Mouse (Mus musculus) spleen, postnatal 4 days (tissue): ENCODE data around the gene Chd2.
"Not testable (repeated sequence)": the region's sequence is repeated elsewhere in the genome, so short reads cannot be mapped to it uniquely, and the experiment has no call there.

Experiments used
- DNase-seq, 2 experiments: peaks; one replicate each; pipeline ENCODE4 v3.0.0; 2022; ENCODE audit warnings: low spot score in 2 of 2

Gene Chd2

DNA sequence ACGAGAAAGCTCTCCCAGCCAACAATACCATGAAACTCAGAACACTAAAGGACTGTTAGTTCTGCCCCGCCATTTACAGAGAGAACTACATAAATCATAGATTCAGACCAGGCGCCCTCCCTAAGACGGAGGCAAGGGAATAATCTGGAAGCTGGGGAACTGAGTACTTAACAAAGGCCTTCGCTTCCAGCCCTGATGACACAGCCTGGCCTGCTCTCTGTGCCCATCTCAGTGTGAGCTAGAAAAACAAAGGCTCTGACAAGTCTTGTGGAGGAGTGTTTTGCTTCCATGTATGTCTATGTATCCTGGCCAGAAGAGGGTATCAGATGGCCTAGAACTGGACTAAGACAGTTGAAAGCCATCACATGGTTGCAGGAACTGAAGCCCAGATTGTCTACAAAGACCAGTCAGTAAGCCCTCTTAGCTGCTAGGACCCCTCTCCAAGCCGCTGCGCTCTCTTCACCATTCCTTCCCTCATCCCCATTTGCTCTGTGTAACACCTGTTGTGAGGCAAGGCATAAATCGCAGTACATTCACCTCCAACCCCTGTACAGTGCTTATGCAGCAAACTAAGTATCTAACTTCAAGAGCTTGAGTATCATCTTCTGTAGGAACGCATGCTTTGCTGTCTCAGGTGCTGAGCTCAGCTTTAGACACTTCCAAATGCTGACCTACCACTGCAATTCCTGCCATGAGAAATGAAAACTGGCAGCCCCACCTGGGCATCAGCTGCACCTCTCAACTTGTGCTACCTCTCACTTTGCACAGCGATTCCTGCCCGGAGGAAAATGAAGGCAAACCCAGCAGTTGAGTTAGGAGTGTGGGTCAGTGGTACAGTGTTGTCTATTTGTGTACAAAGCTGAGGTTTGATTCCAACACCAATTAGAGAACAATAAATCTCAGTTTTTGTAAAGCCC is 20.1 kb downstream of the Chd2 start:
- peak in 1 of 2 experiments; percentile 49 for DNase-seq

- no peak for DNase-seq
Measured at GRCm38 (mm10) chr7:73520231-73520630, 21.4 kb downstream of the Chd2 start.

DNA sequence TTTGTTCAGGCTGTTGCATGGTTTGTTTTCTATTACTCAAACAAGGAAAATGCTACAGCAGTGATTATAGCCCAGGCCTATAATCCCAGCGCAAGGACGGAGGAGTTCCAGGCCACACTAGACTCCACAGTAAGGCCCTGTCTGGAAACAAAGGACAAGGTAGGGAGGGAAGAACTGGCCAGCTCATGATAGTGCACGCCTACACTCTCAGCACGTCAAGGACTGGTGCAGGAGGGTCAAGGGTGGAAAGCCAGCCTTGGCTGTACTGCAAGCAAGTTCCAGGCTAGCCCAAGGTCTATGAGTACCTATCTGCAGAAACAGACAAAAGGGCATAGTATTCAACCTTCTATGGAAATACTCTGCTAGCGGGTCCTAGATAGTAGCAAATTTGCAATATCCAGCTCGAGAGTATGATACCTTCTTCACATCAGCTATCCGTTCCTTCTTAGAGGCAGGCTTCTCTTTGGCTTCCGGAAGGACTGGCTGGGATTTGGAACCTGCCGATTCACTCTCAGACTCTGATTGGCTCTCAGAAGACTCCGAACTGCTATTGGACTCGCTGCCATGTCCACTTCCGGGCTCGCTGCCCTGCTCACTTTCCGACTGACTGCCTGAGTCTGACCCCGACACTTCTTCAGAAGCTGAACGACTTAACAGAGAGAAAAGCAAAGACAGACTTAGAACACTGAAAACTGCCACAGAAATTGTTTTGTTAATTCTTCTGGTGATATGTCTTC is 22.4 kb downstream of the Chd2 start:
- no peak for DNase-seq

GRCm38 (mm10) chr7:73518373-73518980 is 23.2 kb downstream of the Chd2 start:
- DNase-seq: not testable (repeated sequence)

- peak in 1 of 2 experiments; percentile 29 for DNase-seq
Measured at GRCm38 (mm10) chr7:73517432-73518054, 24.1 kb downstream of the Chd2 start.

DNA sequence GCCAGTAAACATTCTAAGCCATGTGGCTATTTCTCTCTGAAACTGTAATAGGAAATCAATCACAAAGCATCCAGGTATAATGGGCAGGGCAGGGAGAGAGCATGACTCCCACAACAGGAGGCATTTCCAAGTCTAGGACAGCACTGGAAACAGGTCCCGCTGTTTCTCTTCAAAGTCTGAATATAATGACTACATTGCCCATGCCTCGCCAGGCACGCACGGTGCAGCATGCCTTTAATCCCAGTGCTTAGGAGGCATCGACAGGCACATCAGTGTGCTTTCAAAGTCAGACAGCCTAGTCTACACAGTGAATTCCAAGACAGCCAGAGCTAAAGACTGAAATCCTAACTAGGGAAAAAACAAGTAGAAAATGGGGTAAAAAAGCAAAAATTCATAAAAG is 24.8 kb downstream of the Chd2 start:
- no peak for DNase-seq

DNA sequence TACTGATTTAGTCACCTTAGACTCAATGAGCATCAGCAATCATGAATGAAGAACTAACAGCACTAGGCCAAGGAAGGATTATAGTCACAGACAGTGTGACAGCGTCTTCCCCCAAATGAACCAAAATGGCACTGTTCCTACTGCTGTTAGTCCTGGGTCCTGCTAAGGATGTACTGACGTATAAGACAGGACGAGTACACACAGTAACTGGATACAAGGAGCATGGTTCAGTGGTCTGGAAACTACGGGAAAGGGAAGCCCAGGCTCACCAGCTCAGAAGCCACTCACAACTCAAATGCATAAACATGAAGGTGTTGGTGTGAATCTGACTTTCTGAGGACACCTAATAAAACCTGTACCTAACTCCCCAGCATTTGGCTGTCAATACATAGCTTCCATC is 27.1 kb downstream of the Chd2 start:
- no peak for DNase-seq

GRCm38 (mm10) chr7:73512422-73512821 is 29.2 kb downstream of the Chd2 start:
- DNase-seq: no peak

- DNase-seq: no peak
Measured at GRCm38 (mm10) chr7:73508688-73509087, 32.9 kb downstream of the Chd2 start.

GRCm38 (mm10) chr7:73507491-73507890 is 34.1 kb downstream of the Chd2 start:
- DNase-seq: no peak

DNA sequence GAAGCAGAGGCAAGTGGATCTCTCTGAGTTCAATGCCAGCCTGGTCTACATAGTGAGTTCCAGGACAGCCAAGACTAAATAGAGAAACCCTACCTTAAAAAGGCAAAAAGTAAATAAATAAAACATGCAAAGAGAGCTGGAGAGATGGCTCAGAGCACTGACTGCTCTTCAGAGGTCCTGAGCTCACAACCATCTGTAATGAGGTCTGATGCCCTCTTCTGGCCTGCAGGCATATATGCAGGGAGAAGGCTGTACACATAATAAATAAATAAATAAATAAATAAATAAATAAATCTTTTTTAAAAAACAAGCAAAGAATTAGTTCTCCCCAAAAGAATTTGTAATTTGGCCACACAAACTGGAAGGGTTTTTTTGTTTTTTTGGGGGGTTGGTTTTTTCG is 34.8 kb downstream of the Chd2 start:
- DNase-seq: no peak

DNA sequence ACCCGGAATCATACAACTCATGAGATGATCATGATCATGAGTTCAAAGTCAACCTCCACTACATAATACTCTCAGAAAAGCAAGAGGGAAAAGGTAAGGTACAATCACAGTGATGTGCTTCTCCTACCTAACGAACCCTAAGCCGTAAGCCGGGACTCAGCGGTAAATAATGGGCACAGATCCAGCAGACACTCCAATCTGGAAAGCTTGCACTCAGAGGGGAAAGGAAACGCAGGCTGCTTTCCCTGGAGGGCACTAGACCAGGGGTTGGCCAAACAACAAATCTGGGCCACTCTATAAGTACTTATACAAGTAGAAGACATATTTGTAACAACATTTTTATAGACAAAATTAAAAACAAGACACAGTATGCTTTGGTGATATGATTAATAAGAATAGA is 36.4 kb downstream of the Chd2 start:
- no peak for DNase-seq

DNA sequence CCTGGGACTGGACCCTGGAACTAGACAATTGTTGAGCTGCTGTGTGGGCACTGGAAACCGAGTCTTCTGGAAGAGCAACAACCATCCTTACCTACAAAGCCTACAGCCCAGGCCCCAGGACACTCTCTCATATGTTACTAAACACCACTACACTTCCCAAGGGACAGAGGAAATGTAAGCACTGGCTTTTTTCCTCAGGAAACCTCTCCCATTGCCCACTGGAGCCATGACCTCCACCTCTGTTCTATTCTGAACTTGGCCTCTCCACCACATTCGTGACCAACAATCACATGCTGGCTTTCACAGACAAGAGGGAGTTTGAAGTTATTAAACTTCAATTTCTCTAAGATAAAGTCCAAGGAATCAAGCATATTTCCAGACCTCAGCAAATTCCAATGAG is 43.4 kb downstream of the Chd2 start:
- DNase-seq: no peak

DNA sequence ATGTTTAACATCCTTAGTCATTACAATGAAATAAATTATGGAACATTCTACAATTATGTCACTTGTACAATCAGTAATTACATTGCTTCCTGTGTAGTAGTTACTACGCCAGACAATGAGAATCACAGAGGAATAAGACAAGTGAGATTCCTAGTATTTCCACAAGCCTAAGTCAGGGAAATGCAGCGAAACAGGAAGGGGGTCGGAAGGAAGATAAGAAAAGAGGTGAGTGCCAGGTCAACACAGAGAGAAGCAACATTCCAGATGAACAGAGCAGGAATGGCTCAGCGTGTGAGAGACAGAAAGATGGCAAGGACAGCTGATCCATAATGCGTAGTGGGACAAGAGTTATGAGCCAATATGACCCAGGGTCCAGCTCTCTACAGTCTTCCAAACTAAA is 52.4 kb downstream of the Chd2 start:
- no peak for DNase-seq

- no peak for DNase-seq
Measured at GRCm38 (mm10) chr7:73481094-73481493, 60.5 kb downstream of the Chd2 start.

DNA sequence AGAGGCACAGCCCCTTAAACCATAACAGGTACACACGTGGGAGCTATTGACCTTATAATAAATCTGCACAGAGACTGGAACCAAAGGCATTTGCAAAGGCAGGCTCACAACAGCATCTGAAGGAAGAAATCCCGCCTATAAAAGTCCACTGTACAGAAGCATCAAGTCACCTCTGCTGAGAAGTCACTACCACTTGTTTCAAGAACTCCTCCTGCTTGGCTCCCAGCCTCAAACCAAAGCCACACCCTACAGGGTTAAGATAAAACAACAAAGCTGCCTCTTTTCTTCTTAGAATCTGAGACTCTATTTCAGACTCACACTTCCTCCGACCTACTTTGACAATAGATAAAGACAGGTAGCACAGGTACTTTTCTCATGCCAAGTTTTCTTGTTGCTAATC is 62.1 kb downstream of the Chd2 start:
- DNase-seq: no peak

DNA sequence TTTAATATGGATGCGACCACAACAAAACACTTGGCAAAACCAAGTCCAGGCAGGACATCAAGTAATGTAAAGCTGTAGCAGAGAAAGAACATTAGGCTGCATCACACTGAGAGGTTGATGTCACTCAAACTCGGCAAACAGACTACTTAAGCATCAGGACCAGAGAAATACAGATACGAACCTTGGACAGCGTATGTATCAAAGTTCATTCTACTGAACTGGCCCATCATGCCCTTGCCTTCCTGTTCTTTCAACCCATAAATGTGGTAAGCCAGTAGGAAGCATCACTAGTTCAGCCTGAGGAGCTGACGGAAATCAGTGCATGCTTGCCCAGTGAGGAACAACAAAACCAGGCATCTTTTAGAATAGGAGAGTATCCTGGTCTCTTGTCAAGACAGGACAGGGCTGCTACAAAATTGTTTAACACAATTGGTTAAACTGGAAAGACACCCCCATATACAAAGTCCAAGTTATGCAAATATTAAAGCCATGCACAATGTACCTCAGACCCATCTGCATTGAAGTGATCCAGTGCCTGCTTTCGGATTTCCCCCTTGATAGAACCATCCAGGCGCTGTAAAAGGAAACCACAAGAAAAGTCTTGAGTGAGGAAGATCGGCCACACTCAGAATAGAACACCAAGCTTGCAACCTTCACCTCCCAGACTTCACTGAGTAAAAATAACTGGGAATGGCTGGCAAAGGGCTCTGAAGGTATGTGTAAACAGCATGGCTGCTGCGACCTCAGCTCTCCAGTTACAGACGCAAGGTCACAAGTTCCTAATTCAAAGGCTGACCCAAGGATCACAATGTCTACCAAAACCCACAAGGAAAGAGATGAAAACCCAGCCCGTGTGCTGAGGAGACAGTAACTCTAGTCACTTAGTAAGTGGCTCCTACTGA is 63.2 kb downstream of the Chd2 start:
- no peak for DNase-seq

GRCm38 (mm10) chr7:73467741-73468140 is 73.9 kb downstream of the Chd2 start:
- DNase-seq: no peak

DNA sequence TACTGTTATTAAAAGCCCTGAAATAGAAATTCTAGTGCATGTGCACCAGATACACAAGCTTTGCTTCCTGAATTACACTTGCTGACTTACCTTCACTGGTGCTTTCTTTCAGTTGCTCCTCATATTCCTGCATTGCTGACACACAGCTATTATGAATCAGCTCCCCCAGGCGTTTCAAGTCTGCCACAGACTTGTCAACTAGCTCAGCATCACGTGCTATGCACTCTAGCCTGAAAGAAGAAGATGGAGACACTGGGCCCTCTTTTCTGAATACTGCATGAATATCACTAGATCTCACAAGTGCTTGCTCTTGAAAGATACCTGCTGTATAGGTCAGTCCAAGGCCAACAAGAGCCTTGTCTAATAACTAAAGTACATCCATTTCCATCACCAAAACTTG is 78.1 kb downstream of the Chd2 start:
- no peak for DNase-seq

- DNase-seq: no peak
Measured at GRCm38 (mm10) chr7:73454113-73454512, 87.5 kb downstream of the Chd2 start.

GRCm38 (mm10) chr7:73452187-73452808 is 89.3 kb downstream of the Chd2 start:
- no peak for DNase-seq
